Mouse (Mus musculus): ENCODE measurements around the gene Macrod2. TPM values are rescaled to one million over a fixed set of nuclear protein-coding genes. Genes with fewer than 3 reads are reported as not detected.

Macrod2 gene
- polyA plus RNA-seq, 1 experiment from 2014 or later = 49.2 TPM

- Histone ChIP-seq H3K4me3 (ENCODE audit: low read depth, low read length) (no peak overlapping the region), H3K36me3 (ENCODE audit: control insufficient read depth, insufficient read depth, low read length) (no peaks in the 10 kb centered on the region), H3K4me1 (ENCODE audit: control insufficient read depth, insufficient read depth, low read length) (no peaks in the 10 kb centered on the region), H3K4me2 (ENCODE audit: low read length) (no peak overlapping the region), H3K27me3 (replicated peaks; ENCODE audit: control insufficient read depth, insufficient read depth, low read length) (no peaks in the 10 kb centered on the region), H3K27ac (ENCODE audit: low read depth, low read length) (no peak overlapping the region), H3K9ac (ENCODE audit: low read length) (no peak overlapping the region), H3K9me3 (replicated peaks; ENCODE audit: control insufficient read depth, low read length) (no peaks in the 10 kb centered on the region)
- WGBS = 67% methylated on average over 2 of the region's 2 CpGs
- DNase-seq (ENCODE audit: low spot score) (no peak), ATAC-seq (no peak)
Observed at GRCm38 (mm10) chr2:140621730-140622337, 226.7 kb downstream of the Macrod2 start.

GRCm38 (mm10) chr2:140653481-140653880 lies 258.4 kb downstream of the Macrod2 start:
- Histone ChIP-seq H3K4me1 (ENCODE audit: control insufficient read depth, insufficient read depth, low read length) (peaks cover 5% of the 10 kb centered on the region; the same call in 1 of the 2 replicates), H3K36me3 (ENCODE audit: control insufficient read depth, insufficient read depth, low read length) (peaks cover 6% of the 10 kb centered on the region; the same call in 1 of the 2 replicates), H3K9ac (ENCODE audit: low read length) (no peak overlapping the region), H3K27ac (ENCODE audit: low read depth, low read length) (no peak overlapping the region), H3K4me3 (ENCODE audit: low read depth, low read length) (no peak overlapping the region), H3K4me2 (ENCODE audit: low read length) (no peak overlapping the region), H3K27me3 (replicated peaks; ENCODE audit: control insufficient read depth, insufficient read depth, low read length) (no peaks in the 10 kb centered on the region), H3K9me3 (replicated peaks; ENCODE audit: control insufficient read depth, low read length) (no peaks in the 10 kb centered on the region)
- DNase-seq (ENCODE audit: low spot score) = peak; percentile 65
- peak; percentile 78 for ATAC-seq

DNA sequence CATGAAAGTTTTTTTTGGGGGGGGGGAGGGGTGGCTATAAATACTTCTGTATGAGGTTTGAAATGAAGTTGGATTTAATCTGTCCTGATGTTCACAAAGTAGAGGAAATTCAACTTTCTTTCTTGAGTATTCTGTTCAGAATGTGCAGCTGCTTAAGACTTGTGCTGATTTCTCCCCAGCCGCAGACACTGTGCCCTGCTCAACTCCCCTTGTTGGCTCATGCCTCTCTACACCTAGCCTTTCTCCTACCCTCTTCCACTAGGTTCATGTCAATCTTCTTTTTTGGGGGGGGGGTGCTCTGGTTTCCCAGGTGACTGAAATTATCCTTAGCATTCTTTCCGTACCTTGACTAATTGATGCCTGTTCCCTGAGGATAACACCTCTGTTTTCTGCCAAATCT lies 258.9 kb downstream of the Macrod2 start:
- Histone ChIP-seq H3K4me3 (ENCODE audit: low read depth, low read length) (no peak overlapping the region), H3K4me1 (ENCODE audit: control insufficient read depth, insufficient read depth, low read length) (peaks cover 5% of the 10 kb centered on the region; the same call in 1 of the 2 replicates), H3K9me3 (replicated peaks; ENCODE audit: control insufficient read depth, low read length) (no peaks in the 10 kb centered on the region), H3K27me3 (replicated peaks; ENCODE audit: control insufficient read depth, insufficient read depth, low read length) (no peaks in the 10 kb centered on the region), H3K36me3 (ENCODE audit: control insufficient read depth, insufficient read depth, low read length) (peaks cover 10% of the 10 kb centered on the region), H3K27ac (ENCODE audit: low read depth, low read length) (no peak overlapping the region), H3K4me2 (ENCODE audit: low read length) (no peak overlapping the region), H3K9ac (ENCODE audit: low read length) (no peak overlapping the region)
- peak; percentile 45; the same call in 1 of the 2 replicates for ATAC-seq
- DNase-seq (ENCODE audit: low spot score) = no peak
- 5% methylated on average over 2 of the region's 2 CpGs for WGBS

DNA sequence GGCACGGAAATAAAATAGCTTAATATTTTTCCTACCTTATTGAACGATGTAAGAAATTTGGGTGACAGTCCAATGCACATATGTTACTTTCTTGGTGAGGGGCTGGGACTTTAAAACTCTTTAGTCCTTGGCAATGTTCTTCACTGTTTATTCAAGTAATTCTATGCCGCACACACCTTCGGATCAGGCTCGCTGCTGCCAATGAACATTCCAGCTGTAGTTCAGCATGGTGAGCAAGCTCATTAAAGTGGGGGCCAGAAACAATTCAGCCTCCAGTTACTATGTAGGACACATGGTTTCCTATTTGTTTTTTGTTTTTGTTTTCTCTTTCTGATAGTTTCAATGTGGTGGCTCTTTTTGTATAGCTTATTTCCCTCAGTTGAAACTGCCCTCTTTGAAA lies 267.6 kb downstream of the Macrod2 start:
- Histone ChIP-seq H3K36me3 (ENCODE audit: control insufficient read depth, insufficient read depth, low read length) (peaks cover 39% of the 10 kb centered on the region), H3K9ac (ENCODE audit: low read length) (no peak overlapping the region), H3K9me3 (replicated peaks; ENCODE audit: control insufficient read depth, low read length) (no peaks in the 10 kb centered on the region), H3K4me3 (ENCODE audit: low read depth, low read length) (no peak overlapping the region), H3K4me2 (ENCODE audit: low read length) (no peak overlapping the region), H3K27me3 (replicated peaks; ENCODE audit: control insufficient read depth, insufficient read depth, low read length) (no peaks in the 10 kb centered on the region), H3K27ac (ENCODE audit: low read depth, low read length) (no peak overlapping the region), H3K4me1 (ENCODE audit: control insufficient read depth, insufficient read depth, low read length) (peaks cover 19% of the 10 kb centered on the region)
- no peak for DNase-seq (ENCODE audit: low spot score)
- no peak for ATAC-seq
- 67% methylated on average over 5 of the region's 5 CpGs for WGBS

GRCm38 (mm10) chr2:140664381-140664780 lies 269.3 kb downstream of the Macrod2 start:
- Histone ChIP-seq H3K27me3 (replicated peaks; ENCODE audit: control insufficient read depth, insufficient read depth, low read length) (no peaks in the 10 kb centered on the region), H3K36me3 (ENCODE audit: control insufficient read depth, insufficient read depth, low read length) (peaks cover 28% of the 10 kb centered on the region), H3K9me3 (replicated peaks; ENCODE audit: control insufficient read depth, low read length) (no peaks in the 10 kb centered on the region), H3K4me3 (ENCODE audit: low read depth, low read length) (no peak overlapping the region), H3K9ac (ENCODE audit: low read length) (no peak overlapping the region), H3K4me2 (ENCODE audit: low read length) (no peak overlapping the region), H3K27ac (ENCODE audit: low read depth, low read length) (no peak overlapping the region), H3K4me1 (ENCODE audit: control insufficient read depth, insufficient read depth, low read length) (peaks cover 20% of the 10 kb centered on the region)
- ATAC-seq (no peak), DNase-seq (ENCODE audit: low spot score) (no peak)
- WGBS = 90% methylated on average over 4 of the region's 4 CpGs

- Histone ChIP-seq H3K27ac (ENCODE audit: low read depth, low read length) (no peak overlapping the region), H3K4me1 (ENCODE audit: control insufficient read depth, insufficient read depth, low read length) (peaks cover 20% of the 10 kb centered on the region), H3K27me3 (replicated peaks; ENCODE audit: control insufficient read depth, insufficient read depth, low read length) (no peaks in the 10 kb centered on the region), H3K4me3 (ENCODE audit: low read depth, low read length) (peak overlapping the region; percentile 60), H3K9me3 (replicated peaks; ENCODE audit: control insufficient read depth, low read length) (no peaks in the 10 kb centered on the region), H3K36me3 (ENCODE audit: control insufficient read depth, insufficient read depth, low read length) (0 out of 2 replicates have a peak, but pooled peaks cover 5% of the 10 kb centered on the region), H3K9ac (ENCODE audit: low read length) (peak overlapping the region; percentile 58), H3K4me2 (ENCODE audit: low read length) (peak overlapping the region; percentile 69)
- ATAC-seq (no peak), DNase-seq (ENCODE audit: low spot score) (peak; percentile 33)
- WGBS = 15% methylated on average over 7 of the region's 7 CpGs
Observed at GRCm38 (mm10) chr2:140666846-140667245, 271.7 kb downstream of the Macrod2 start.

- no peak for ATAC-seq
- peak; percentile 35 for DNase-seq (ENCODE audit: low spot score)
- Histone ChIP-seq H3K4me2 (ENCODE audit: low read length) (peak overlapping the region; percentile 69), H3K36me3 (ENCODE audit: control insufficient read depth, insufficient read depth, low read length) (0 out of 2 replicates have a peak, but pooled peaks cover 5% of the 10 kb centered on the region), H3K27ac (ENCODE audit: low read depth, low read length) (peak overlapping the region; percentile 52; the same call in 1 of the 2 replicates), H3K27me3 (replicated peaks; ENCODE audit: control insufficient read depth, insufficient read depth, low read length) (no peaks in the 10 kb centered on the region), H3K9me3 (replicated peaks; ENCODE audit: control insufficient read depth, low read length) (no peaks in the 10 kb centered on the region), H3K9ac (ENCODE audit: low read length) (peak overlapping the region; percentile 58), H3K4me3 (ENCODE audit: low read depth, low read length) (peak overlapping the region; percentile 60), H3K4me1 (ENCODE audit: control insufficient read depth, insufficient read depth, low read length) (peaks cover 20% of the 10 kb centered on the region)
- 9% methylated on average over 13 of the region's 13 CpGs for WGBS
Observed at GRCm38 (mm10) chr2:140667261-140668047, 272.3 kb downstream of the Macrod2 start.

- DNase-seq (ENCODE audit: low spot score) = peak; percentile 95
- Histone ChIP-seq H3K27ac (ENCODE audit: low read depth, low read length) (peak overlapping the region; percentile 33; the same call in 1 of the 2 replicates), H3K4me2 (ENCODE audit: low read length) (peak overlapping the region; percentile 69), H3K9me3 (replicated peaks; ENCODE audit: control insufficient read depth, low read length) (no peaks in the 10 kb centered on the region), H3K4me3 (ENCODE audit: low read depth, low read length) (peak overlapping the region; percentile 60), H3K4me1 (ENCODE audit: control insufficient read depth, insufficient read depth, low read length) (peaks cover 16% of the 10 kb centered on the region), H3K27me3 (replicated peaks; ENCODE audit: control insufficient read depth, insufficient read depth, low read length) (no peaks in the 10 kb centered on the region), H3K36me3 (ENCODE audit: control insufficient read depth, insufficient read depth, low read length) (no peaks in the 10 kb centered on the region), H3K9ac (ENCODE audit: low read length) (peak overlapping the region; percentile 58)
- peak; percentile 64 for ATAC-seq
- 0% methylated on average over 8 of the region's 8 CpGs for WGBS
Observed at GRCm38 (mm10) chr2:140668311-140668710, 273.2 kb downstream of the Macrod2 start.

GRCm38 (mm10) chr2:140669081-140669480 lies 274.0 kb downstream of the Macrod2 start:
- Histone ChIP-seq H3K36me3 (ENCODE audit: control insufficient read depth, insufficient read depth, low read length) (no peaks in the 10 kb centered on the region), H3K9me3 (replicated peaks; ENCODE audit: control insufficient read depth, low read length) (no peaks in the 10 kb centered on the region), H3K27me3 (replicated peaks; ENCODE audit: control insufficient read depth, insufficient read depth, low read length) (no peaks in the 10 kb centered on the region), H3K9ac (ENCODE audit: low read length) (peak overlapping the region; percentile 58), H3K4me1 (ENCODE audit: control insufficient read depth, insufficient read depth, low read length) (peaks cover 16% of the 10 kb centered on the region), H3K4me3 (ENCODE audit: low read depth, low read length) (peak overlapping the region; percentile 60), H3K27ac (ENCODE audit: low read depth, low read length) (peak overlapping the region; percentile 33; the same call in 1 of the 2 replicates), H3K4me2 (ENCODE audit: low read length) (peak overlapping the region; percentile 69)
- DNase-seq (ENCODE audit: low spot score) (peak; percentile 64), ATAC-seq (no peak)
- 0% methylated on average over 2 of the region's 2 CpGs for WGBS

Measured in forebrain, embryonic 14.5 days (tissue).